Mouse (Mus musculus) retina, embryonic 14.5 days (tissue): ENCODE measurements around the gene Mark3.

ENCODE experiments used
- DNase-seq: peaks from one replicate; pipeline ENCODE4 v3.0.0-alpha.2; 2015; ENCODE audit warnings: low spot score

Gene Mark3

DNA sequence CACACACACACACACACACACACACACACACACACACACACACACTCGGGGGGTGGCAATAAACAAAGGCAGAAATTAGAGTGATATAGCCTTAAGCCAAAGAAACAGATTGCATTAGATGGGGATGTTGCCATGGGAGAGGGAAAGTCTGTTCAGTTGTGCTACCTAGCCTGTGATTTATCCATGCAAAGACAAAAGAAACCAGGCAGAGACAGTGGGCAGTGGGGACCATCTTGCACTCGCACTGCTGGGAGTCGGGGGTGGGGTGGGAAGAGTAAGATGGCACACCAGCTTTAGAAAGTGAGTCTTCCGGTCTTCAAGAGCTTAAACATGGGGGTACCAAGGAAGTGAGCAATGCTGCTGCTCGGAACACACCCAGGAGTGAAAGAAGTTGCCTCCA, 14.0 kb upstream of the Mark3 start:
- DNase-seq, result no peak

- no peak for DNase-seq
Observed at GRCm38 (mm10) chr12:111562276-111562814, 12.0 kb upstream of the Mark3 start.

GRCm38 (mm10) chr12:111563076-111563629, 11.2 kb upstream of the Mark3 start:
- DNase-seq, result no peak

DNA sequence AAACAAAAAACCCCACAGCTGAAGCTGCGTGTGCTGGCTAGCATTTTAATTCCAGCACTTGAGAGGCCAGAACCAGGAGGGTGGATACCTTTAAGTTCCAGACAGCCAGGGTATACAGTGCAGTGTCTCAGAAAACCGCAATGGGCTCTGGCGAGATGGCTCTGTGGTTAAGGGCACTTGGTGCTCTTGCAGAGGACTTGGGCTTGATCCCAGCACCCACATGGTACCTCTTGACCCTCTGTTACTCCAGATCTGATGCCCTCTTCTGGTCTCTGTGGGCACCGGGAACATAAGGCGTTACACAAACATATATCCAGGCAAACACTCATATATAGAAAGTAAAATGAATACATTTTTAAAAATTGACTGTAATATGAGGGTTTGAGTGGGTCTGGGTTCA, 9.0 kb upstream of the Mark3 start:
- DNase-seq, result no peak

DNA sequence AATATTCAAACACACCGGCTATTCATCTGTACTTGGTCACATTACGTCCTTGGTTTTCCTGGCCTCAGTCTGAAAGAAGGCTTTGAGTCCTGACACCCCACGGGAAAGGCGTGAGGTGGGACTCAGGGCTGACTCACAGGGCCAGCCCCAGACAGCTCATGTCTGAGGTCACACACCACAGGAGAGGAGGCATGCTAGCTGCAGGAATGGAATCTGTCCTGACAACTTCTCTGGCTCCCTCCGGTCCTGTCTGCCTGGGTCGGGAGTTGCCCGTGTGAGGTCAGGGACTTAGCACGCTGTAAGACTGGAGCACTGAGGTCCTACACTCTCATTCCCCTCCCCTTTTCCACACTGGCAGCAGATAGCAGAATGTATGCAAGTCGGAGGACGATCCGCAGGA, 5.5 kb upstream of the Mark3 start:
- DNase-seq, result no peak

DNA sequence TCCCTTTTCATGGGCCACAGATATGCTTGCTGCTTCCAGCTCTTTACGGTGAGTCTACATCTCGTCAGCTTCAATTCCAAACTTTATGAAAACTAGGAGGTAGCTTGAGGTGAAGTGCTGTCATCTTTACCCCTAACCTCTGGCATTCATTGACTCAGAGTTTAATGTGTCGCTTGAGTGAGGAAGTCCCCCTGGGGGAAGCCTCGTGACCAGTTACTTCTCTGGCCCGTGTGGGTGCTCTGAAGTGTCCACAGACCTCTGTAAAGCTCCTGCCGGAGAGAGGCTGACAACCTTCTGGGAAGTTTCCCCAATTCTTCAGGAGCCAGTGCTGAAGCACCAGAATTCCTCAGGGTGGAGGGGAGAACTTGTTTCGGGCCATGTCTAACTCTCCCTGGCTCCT, 1.9 kb upstream of the Mark3 start:
- no peak for DNase-seq

DNA sequence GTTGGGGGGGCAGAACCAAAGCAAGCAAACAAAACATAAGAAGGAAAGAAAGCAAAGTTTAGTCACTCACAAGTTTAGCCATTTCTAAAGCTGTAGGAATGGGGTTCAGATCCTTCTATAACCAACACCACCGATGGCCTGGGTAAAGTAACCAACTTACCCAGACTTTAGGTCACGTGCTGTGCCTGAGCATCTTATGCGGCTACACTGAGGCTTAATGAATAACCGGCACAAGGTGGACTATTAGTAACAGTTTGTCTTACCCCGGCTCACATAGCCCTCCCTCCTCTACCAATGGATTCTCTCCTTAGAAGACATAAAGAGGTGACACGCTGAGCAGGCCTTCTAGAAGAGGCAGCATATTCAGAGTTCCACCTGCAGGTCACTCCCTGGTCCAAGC, 1.0 kb upstream of the Mark3 start:
- no peak for DNase-seq

DNA sequence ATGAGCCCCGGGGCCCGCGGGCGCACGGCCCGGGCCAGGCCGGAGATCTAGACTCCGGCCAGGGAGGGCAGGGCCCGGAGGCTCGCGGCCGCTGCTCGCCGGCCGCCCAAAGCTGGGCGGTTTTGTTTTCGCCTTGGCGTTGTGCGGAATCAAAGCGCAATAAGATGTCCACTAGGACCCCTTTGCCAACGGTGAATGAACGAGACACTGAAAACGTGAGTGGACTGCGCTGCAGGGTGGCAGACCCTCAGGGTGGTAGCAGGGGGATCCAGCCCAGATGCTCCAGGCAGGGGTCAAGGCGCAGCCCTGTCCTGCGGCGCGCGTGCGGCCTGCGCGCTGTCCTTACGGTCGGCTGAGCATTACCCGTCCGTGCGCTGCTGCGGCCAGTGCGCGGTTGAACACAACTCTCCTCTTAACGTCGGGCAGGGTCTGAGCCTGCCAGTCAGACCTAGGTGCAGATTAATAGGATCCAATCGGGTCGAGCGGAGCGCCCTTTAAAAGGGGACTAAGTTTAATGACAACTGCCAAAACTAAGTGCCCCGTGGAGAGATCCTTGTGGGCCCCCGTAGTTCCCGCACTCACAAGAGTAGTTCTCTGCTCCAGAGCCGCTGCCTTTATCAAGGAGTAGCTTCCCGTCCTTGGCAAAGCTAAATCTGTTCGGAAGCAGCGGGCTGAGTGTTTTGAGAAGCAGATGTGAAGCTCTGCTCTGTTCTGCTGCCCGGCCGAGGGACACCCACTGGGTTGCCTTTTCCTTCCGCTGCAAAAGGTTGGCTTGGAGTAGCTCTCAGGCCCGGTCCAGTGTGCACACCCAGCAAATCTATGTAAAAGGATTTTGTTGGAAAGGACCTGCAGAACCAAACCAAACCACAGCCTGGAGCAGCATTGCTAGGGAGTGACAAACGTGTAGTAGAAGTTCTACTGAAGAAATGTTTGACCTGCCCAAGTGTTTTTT, 840 bp downstream of the Mark3 start:
- peak; percentile 74 for DNase-seq

- no peak for DNase-seq
Observed at GRCm38 (mm10) chr12:111583058-111583457, 8.7 kb downstream of the Mark3 start.

- no peak for DNase-seq
Observed at GRCm38 (mm10) chr12:111584401-111584800, 10.1 kb downstream of the Mark3 start.

DNA sequence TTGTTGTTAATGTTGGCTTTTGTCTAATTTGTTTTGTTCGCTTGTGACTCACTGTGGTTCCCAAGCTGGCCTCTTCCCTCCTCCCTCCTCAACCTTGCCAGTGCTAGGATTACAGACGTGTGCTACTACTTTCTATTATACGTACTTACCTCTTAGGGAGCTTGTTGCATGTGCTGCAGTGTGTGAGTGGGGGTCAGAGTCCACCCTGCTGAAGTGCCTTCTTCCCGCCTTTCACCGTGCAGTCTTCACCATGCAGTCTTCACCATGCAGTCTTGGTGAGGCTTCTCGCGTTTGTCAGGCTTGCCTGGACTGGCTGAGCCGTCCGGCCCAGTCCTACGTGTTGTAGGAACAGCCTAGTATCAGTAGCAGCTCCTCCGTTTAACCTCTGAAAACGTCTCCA, 12.9 kb downstream of the Mark3 start:
- no peak for DNase-seq

- no peak for DNase-seq
Observed at GRCm38 (mm10) chr12:111592407-111593021, 18.2 kb downstream of the Mark3 start.

DNA sequence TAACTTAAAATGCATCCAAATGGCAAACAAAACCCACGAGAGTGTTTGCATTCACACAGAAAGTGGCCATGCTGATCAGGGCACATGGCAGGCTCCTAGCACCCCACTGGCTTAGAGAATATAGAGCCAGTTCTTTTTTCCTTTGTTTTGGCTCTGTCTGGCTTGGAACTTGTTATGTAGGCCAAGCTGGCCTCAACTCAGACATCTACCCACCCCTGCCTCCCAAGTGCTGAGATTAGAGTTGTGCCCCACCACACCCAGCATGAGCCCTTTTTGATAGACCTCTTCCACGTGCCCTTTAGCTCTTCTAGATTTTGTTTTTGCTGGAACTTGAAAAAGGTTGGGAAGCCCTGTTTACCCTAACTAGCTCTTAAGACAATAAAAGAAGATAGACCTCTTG, 19.5 kb downstream of the Mark3 start:
- no peak for DNase-seq

DNA sequence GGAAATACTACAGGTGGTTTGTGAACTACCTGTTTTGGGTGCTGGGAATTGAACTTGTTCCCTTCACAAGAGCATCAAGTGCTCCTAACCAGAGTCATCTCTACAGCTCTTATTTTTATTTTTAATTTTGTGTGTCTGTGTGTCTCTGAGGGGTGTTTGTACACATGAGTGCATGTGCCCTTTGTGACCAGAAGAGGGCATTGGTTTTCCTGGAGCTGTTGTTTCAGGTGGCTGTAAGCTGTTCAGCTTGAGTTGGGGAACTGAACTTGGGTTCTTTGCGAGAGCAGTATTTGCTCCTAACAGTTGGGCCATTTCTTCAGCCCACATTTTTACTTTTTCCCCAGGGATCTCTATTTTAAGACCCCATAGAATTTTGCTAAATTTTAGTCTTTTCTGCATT, 23.0 kb downstream of the Mark3 start:
- DNase-seq, result no peak

GRCm38 (mm10) chr12:111598902-111599301, 24.6 kb downstream of the Mark3 start:
- DNase-seq, result no peak

DNA sequence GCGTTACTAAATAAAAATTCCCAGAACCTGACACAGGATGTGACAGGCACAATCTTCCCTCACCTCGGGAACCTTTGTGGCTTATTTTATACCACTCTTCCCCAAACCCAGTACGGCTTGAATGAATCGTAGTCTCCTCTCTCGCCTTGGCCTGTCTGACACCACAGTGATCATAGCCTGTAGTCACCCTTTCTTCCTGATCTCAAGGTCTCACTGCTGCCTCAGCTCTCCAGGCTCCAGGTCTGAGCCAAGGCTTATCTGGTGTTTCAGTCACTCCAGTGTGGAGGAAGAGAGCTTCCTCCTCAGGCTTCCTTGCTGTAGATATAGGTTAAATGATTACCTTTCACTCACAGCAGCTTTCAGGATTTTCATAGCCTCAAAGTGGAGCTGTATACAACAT, 25.3 kb downstream of the Mark3 start:
- no peak for DNase-seq

DNA sequence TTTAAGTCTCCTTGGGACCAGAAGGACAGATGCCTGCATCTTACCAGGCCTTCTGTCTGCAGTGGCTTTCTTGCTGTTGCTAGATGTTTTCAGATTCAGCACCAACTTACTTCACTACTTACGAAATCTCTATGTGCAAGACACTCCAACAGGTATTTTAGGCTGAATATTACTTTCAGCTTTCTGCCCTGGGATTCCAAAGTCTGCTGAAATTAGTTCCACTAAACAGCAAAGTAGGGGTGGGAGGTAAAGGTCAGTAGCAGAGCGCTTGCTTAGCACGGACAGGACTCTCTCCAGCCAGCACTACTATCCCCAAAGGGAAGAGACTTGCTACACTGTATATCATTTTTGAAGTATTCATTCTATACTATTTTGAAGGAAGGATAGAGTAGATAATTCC, 29.5 kb downstream of the Mark3 start:
- DNase-seq, result no peak

GRCm38 (mm10) chr12:111605619-111606018, 31.3 kb downstream of the Mark3 start:
- DNase-seq, result no peak

DNA sequence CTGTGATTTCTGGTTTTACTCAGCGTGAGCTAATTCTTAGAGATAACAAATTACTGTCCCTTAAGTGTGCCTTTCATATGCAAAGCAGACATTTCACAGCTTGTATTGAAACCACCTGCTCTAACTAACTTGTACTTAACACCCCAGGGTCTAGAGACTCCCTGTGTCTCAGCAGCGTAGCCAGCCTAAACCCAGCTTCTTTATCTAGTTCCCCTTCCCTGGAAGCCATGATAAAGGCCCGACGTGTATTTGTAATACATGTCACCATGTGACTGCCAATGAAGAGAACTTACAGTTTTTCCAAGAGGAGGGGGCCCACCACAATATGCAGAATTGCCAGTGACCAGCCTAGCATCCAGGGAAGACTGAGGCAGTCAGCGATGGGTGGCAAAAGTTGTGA, 33.7 kb downstream of the Mark3 start:
- DNase-seq, result no peak

DNA sequence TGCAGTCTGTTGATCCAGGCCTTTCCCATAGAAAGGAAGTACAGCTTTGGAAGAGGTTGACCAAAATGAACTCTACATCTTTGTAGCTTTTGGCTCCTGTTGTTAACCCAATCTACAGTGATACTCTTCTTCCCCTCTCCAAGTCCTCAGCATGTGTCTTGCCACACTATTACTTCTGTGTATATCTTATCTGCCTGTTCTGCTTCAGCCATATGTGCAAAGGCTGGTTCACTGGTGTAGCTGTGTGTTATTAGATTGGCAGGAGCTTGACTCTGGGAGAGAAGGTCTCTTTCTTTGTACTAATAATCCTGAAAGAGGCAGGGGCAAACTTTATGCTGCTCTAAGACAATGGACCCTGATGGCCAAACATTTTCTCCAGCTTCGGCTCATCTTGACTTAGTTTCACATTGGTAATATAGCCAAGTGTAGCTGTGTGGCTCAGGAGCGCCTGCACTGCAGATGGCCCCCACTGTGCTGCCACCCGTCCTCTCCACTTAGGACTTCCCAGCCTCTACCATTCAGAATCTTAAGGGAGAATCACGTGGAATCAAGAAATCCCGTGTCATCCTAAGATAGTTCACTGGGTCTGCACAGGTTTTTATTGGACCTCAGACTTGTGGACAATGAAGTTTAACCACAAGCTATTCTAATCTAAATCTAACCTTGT, 40.3 kb downstream of the Mark3 start:
- no peak for DNase-seq

- no peak for DNase-seq
Observed at GRCm38 (mm10) chr12:111618266-111618665, 43.9 kb downstream of the Mark3 start.

- DNase-seq, result peak; percentile 82
Observed at GRCm38 (mm10) chr12:111648061-111648645, 73.8 kb downstream of the Mark3 start.
